Mouse (Mus musculus): Measurements from ENCODE around the gene Gid8. TPM values are rescaled to one million over a fixed set of nuclear protein-coding genes. Genes with fewer than 3 reads are reported as not detected.

Gene Gid8
- polyA plus RNA-seq, 1 experiment from 2014 or later, result 38.0 TPM

DNA sequence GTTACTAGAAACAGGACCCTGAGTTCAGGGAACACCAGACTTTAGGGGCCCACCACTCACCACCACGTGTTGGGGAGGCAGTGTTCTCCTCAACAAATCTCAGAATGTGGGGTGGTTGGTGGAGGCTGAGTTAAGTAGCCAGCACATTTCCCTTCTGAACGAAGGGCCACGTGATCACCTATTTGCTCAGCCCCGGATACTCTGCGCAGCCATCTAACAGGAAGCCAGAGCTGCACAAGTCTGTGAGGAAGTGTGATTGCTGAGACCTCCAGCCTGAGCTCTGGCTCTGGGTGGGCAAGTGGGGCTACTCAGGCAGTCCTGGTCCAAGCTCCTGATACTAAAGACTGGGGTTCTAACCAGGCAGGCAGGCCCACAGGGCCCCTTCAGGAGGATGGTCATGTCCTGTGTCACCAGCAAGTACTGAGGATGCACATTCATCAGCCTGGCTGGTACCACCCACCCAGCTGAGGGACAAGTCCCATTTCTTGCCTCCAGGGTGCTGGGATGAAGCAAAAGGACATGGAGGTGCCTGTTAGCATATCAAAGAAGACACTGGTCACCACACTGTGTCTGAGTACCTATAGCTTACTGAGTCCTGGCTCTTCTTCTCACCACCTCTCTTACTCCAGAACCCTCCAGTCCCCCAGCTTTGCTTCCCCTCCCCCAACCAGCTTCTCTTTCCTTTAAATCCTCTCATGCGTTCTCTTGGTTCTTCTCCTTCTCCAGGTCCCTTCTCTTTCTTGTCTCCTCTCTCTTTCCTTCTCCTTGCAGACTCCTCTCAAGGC lies 16.9 kb downstream of the Gid8 start:
- Histone ChIP-seq H3K27ac (ENCODE audit: low read depth, low read length) (peak overlapping the region; percentile 35; the same call in 1 of the 2 replicates), H3K9ac (ENCODE audit: low read depth, low read length) (no peak overlapping the region), H3K4me2 (replicated peaks; ENCODE audit: low read depth) (peak overlapping the region; percentile 24; the same call in 1 of the 2 replicates), H3K9me3 (ENCODE audit: control insufficient read depth) (no peaks in the 10 kb centered on the region), H3K36me3 (ENCODE audit: control insufficient read depth, insufficient read depth) (peaks cover 16% of the 10 kb centered on the region), H3K4me1 (replicated peaks; ENCODE audit: control insufficient read depth, insufficient read depth, low read length) (0 out of 2 replicates have a peak, but pooled peaks cover 2% of the 10 kb centered on the region), H3K4me3 (ENCODE audit: low read depth, low read length) (no peak overlapping the region), H3K27me3 (replicated peaks; ENCODE audit: control insufficient read depth, insufficient read depth, low read length) (no peaks in the 10 kb centered on the region)
- no peak for TF ChIP-seq CTCF (IDR thresholded peaks at IDR 0.05; ENCODE audit: low read depth)
- WGBS, result 61% methylated on average over 6 of the region's 6 CpGs
- no peak for ATAC-seq

DNA sequence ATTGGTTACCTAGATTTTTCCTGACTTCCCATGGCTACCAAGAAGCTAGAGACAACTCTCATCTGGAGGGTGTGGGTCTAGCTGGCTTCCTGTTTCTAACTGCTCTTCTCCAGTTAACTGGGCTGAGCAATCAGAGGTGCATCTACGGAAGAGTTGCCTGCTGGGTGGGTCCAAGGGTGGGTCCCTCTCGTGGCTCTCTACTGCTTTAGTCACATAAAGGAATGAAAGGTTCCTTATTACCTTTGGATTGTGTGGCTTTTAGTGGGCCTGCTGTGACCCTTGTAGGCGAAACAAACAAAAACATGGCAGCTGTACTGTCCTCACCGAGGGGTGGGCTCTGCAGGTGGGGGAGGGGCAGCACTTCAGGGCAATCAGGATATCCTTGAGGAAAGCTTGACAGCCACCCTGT lies 17.7 kb downstream of the Gid8 start:
- H3K36me3 ChIP-seq (ENCODE audit: control insufficient read depth, insufficient read depth), result peaks cover 11% of the 10 kb centered on the region; the same call in 1 of the 2 replicates
- H3K4me2 ChIP-seq (replicated peaks; ENCODE audit: low read depth), result no peak overlapping the region
- TF ChIP-seq CTCF (IDR thresholded peaks at IDR 0.05; ENCODE audit: low read depth), result no peak
- H3K27me3 ChIP-seq (replicated peaks; ENCODE audit: control insufficient read depth, insufficient read depth, low read length), result no peaks in the 10 kb centered on the region
- peak; percentile 30; the same call in 1 of the 2 replicates for ATAC-seq
- 0 out of 2 replicates have a peak overlapping the region, but pooled peaks have one; percentile 35 for H3K27ac ChIP-seq (ENCODE audit: low read depth, low read length)
- no peak overlapping the region for H3K9ac ChIP-seq (ENCODE audit: low read depth, low read length)
- 41% methylated on average over 4 of the region's 4 CpGs for WGBS
- H3K4me3 ChIP-seq (ENCODE audit: low read depth, low read length), result no peak overlapping the region
- no peaks in the 10 kb centered on the region for H3K9me3 ChIP-seq (ENCODE audit: control insufficient read depth)
- H3K4me1 ChIP-seq (replicated peaks; ENCODE audit: control insufficient read depth, insufficient read depth, low read length), result 0 out of 2 replicates have a peak, but pooled peaks cover 2% of the 10 kb centered on the region

DNA sequence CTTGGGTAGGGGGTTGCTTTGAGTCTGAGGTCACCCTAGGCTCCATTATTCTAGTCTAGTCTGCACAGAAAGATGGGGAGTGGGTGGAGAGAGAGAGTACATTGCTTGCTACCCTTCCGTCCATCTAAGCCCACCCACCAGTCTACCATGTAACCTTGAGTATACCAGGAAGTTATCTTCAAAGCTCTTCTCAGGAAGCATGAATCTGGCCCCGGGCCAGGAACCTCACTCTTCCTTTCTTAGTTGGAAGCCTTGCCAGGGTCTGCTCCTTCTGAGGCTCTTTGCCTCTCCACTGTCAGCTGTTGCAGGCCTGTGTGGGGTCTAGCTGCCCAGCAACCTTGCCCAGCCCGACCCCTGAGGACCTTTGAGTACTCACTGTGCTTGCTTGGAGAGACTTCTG lies 21.1 kb downstream of the Gid8 start:
- ATAC-seq, result no peak

DNA sequence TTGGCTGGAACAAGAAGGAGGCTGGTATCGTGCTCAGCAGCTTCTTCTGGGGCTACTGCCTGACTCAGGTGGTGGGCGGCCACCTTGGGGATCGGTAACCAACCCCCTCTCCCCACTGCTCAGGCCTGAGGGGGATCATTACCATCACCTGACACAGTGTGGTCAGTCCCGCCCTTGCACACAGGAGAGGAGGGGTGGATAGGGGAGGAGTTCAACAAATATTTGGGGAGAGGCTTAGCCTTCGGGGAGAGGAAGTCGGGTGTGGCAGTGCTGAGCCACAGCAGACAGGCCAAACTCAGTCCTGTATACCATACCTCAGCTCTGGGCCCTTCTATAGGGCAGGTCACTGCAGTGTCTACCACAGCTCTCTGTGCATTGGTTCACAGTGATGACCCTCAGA lies 22.1 kb downstream of the Gid8 start:
- no peak for TF ChIP-seq CTCF (IDR thresholded peaks at IDR 0.05; ENCODE audit: low read depth)
- Histone ChIP-seq H3K9me3 (ENCODE audit: control insufficient read depth) (no peaks in the 10 kb centered on the region), H3K9ac (ENCODE audit: low read depth, low read length) (no peak overlapping the region), H3K4me1 (replicated peaks; ENCODE audit: control insufficient read depth, insufficient read depth, low read length) (no peaks in the 10 kb centered on the region), H3K36me3 (ENCODE audit: control insufficient read depth, insufficient read depth) (no peaks in the 10 kb centered on the region), H3K4me2 (replicated peaks; ENCODE audit: low read depth) (no peak overlapping the region), H3K27ac (ENCODE audit: low read depth, low read length) (no peak overlapping the region), H3K27me3 (replicated peaks; ENCODE audit: control insufficient read depth, insufficient read depth, low read length) (no peaks in the 10 kb centered on the region), H3K4me3 (ENCODE audit: low read depth, low read length) (no peak overlapping the region)
- no peak for ATAC-seq
- 35% methylated on average over 6 of the region's 6 CpGs for WGBS

More for the DNA sequence above, 21.1 kb downstream of the Gid8 start:
- no peak for TF ChIP-seq CTCF (IDR thresholded peaks at IDR 0.05; ENCODE audit: low read depth)
- Histone ChIP-seq H3K4me3 (ENCODE audit: low read depth, low read length) (no peak overlapping the region), H3K36me3 (ENCODE audit: control insufficient read depth, insufficient read depth) (no peaks in the 10 kb centered on the region), H3K4me2 (replicated peaks; ENCODE audit: low read depth) (no peak overlapping the region), H3K9ac (ENCODE audit: low read depth, low read length) (no peak overlapping the region), H3K4me1 (replicated peaks; ENCODE audit: control insufficient read depth, insufficient read depth, low read length) (no peaks in the 10 kb centered on the region), H3K27ac (ENCODE audit: low read depth, low read length) (no peak overlapping the region), H3K9me3 (ENCODE audit: control insufficient read depth) (no peaks in the 10 kb centered on the region), H3K27me3 (replicated peaks; ENCODE audit: control insufficient read depth, insufficient read depth, low read length) (no peaks in the 10 kb centered on the region)
- 65% methylated on average over 3 of the region's 3 CpGs for WGBS

DNA sequence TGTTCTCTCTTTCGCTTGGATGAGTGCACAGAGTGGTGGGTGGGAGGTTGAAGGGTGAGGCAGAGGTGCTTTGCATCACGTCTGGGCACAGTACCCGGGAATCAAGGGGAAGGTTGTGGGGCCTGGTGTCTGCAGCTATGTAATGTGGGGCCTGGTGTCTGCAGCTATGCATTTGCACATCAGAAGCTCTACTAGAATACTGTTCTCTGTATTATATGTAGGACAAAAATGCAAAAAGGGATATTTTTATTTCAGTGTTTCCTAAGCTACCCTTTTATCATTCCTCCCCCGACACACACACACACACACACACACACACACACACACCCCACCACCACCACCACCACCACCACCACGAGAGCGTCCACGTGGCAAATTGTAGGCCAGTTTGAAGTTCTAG lies 25.3 kb downstream of the Gid8 start:
- no peaks in the 10 kb centered on the region for H3K4me1 ChIP-seq (replicated peaks; ENCODE audit: control insufficient read depth, insufficient read depth, low read length)
- ATAC-seq, result no peak
- H3K36me3 ChIP-seq (ENCODE audit: control insufficient read depth, insufficient read depth), result no peaks in the 10 kb centered on the region
- H3K27me3 ChIP-seq (replicated peaks; ENCODE audit: control insufficient read depth, insufficient read depth, low read length), result no peaks in the 10 kb centered on the region
- no peaks in the 10 kb centered on the region for H3K9me3 ChIP-seq (ENCODE audit: control insufficient read depth)
- no peak overlapping the region for H3K4me2 ChIP-seq (replicated peaks; ENCODE audit: low read depth)
- TF ChIP-seq CTCF (IDR thresholded peaks at IDR 0.05; ENCODE audit: low read depth), result no peak
- no peak overlapping the region for H3K27ac ChIP-seq (ENCODE audit: low read depth, low read length)
- 85% methylated on average over 7 of the region's 7 CpGs for WGBS
- no peak overlapping the region for H3K9ac ChIP-seq (ENCODE audit: low read depth, low read length)
- H3K4me3 ChIP-seq (ENCODE audit: low read depth, low read length), result no peak overlapping the region

DNA sequence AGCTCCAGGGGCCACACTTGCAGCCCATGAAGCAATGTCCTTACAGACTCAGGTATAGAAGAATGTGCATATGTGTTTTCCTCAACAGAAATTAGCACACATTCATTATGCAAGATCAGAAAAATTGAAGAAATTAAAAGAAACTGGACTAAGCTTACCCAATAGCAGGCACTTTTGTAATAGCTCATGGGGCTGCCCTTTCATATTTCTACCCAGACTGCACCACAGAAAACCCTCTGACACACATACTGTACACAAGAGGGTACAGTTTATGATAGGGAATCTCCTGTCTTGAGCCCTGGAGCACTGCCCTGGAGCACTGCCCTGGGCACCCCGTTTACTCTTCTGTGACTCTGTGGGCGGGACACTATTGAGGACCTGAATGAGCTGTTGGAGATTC lies 28.1 kb downstream of the Gid8 start:
- H3K9ac ChIP-seq (ENCODE audit: low read depth, low read length), result no peak overlapping the region
- 74% methylated on average over 2 of the region's 2 CpGs for WGBS
- no peaks in the 10 kb centered on the region for H3K9me3 ChIP-seq (ENCODE audit: control insufficient read depth)
- no peak overlapping the region for H3K4me2 ChIP-seq (replicated peaks; ENCODE audit: low read depth)
- TF ChIP-seq CTCF (IDR thresholded peaks at IDR 0.05; ENCODE audit: low read depth), result no peak
- no peaks in the 10 kb centered on the region for H3K4me1 ChIP-seq (replicated peaks; ENCODE audit: control insufficient read depth, insufficient read depth, low read length)
- no peaks in the 10 kb centered on the region for H3K27me3 ChIP-seq (replicated peaks; ENCODE audit: control insufficient read depth, insufficient read depth, low read length)
- no peak overlapping the region for H3K27ac ChIP-seq (ENCODE audit: low read depth, low read length)
- H3K4me3 ChIP-seq (ENCODE audit: low read depth, low read length), result no peak overlapping the region
- ATAC-seq, result no peak
- H3K36me3 ChIP-seq (ENCODE audit: control insufficient read depth, insufficient read depth), result no peaks in the 10 kb centered on the region
